Mouse (Mus musculus): ENCODE results near the gene Nhs.
"Not testable (repeated sequence)": the region's sequence is repeated elsewhere in the genome, so short reads cannot be mapped to it uniquely, and the experiment has no call there.

The Nhs gene

GRCm38 (mm10) chrX:161943098-161943680, 216.3 kb downstream of the Nhs start:
- in situ Hi-C loops (cut with MboI, MseI) = no loop called here

- in situ Hi-C loops (cut with MboI, MseI) = no loop called here
Observed at GRCm38 (mm10) chrX:161940696-161941095, 218.8 kb downstream of the Nhs start.

GRCm38 (mm10) chrX:161926683-161927053, 232.9 kb downstream of the Nhs start:
- in situ Hi-C loops (cut with MboI, MseI) = no loop called here

GRCm38 (mm10) chrX:161925973-161926682, 233.4 kb downstream of the Nhs start:
- in situ Hi-C loops (cut with MboI, MseI) = no loop called here

- in situ Hi-C loops (cut with MboI, MseI) = no loop called here
Observed at GRCm38 (mm10) chrX:161922655-161923054, 236.9 kb downstream of the Nhs start.

- in situ Hi-C loops (cut with MboI, MseI) = no loop called here
Observed at GRCm38 (mm10) chrX:161921581-161921980, 237.9 kb downstream of the Nhs start.

- in situ Hi-C loops (cut with MboI, MseI) = no loop called here
Observed at GRCm38 (mm10) chrX:161909963-161910362, 249.6 kb downstream of the Nhs start.

GRCm38 (mm10) chrX:161908652-161909403, 250.7 kb downstream of the Nhs start:
- in situ Hi-C loops (cut with MboI, MseI) = no loop called here

- in situ Hi-C loops (cut with MboI, MseI) = no loop called here
Observed at GRCm38 (mm10) chrX:161907595-161908592, 251.6 kb downstream of the Nhs start.

GRCm38 (mm10) chrX:161894442-161894841, 265.1 kb downstream of the Nhs start:
- in situ Hi-C loops (cut with MboI, MseI) = no loop called here

GRCm38 (mm10) chrX:161883661-161884060, 275.9 kb downstream of the Nhs start:
- in situ Hi-C loops (cut with MboI, MseI) = no loop called here

- in situ Hi-C loops (cut with MboI, MseI) = no loop called here
Observed at GRCm38 (mm10) chrX:161877123-161877522, 282.4 kb downstream of the Nhs start.

GRCm38 (mm10) chrX:161873511-161873910, 286.0 kb downstream of the Nhs start:
- in situ Hi-C loops (cut with MboI, MseI) = no loop called here

- in situ Hi-C loops (cut with MboI, MseI) = no loop called here
Observed at GRCm38 (mm10) chrX:161871306-161871705, 288.2 kb downstream of the Nhs start.

GRCm38 (mm10) chrX:161855630-161856029, 303.9 kb downstream of the Nhs start:
- in situ Hi-C loops (cut with MboI, MseI) = no loop called here

- in situ Hi-C loops (cut with MboI, MseI) = no loop called here
Observed at GRCm38 (mm10) chrX:161853626-161854312, 305.8 kb downstream of the Nhs start.

- in situ Hi-C loops (cut with MboI, MseI) = not testable (repeated sequence)
Observed at GRCm38 (mm10) chrX:161826186-161826585, 333.3 kb downstream of the Nhs start.

GRCm38 (mm10) chrX:161790182-161790581, 369.3 kb downstream of the Nhs start:
- in situ Hi-C loops (cut with MboI, MseI) = no loop called here
